Mouse (Mus musculus) forebrain, embryonic 14.5 days (tissue): ENCODE results near the gene Gnpnat1. TPM values are rescaled to one million over a fixed set of nuclear protein-coding genes. Genes with fewer than 3 reads are reported as not detected.
"Not testable (repeated sequence)": the region's sequence is repeated elsewhere in the genome, so short reads cannot be mapped to it uniquely, and the experiment has no call there.

Experiments used
- ATAC-seq: fragments of 200-750 bp; cut with Nextera tagmentation; 2 replicates; pipeline ENCODE4 v1.8.0; 2017; ENCODE audit warnings: mild to moderate bottlenecking, moderate library complexity
- DNase-seq: peaks from one replicate; pipeline ENCODE4 v3.0.0-alpha.2; 2015; ENCODE audit warnings: low spot score
- H3K27ac ChIP-seq: fragments of 300-500 bp; sonication (generic); 2 replicates; pipeline ENCODE4 v1.5.1; 2014; ENCODE audit warnings: low read depth, mild to moderate bottlenecking, control low read depth, low read length, moderate library complexity
- H3K27me3 ChIP-seq: fragments of 300-500 bp; sonication (generic); replicated peaks from 2 replicates; pipeline ENCODE4 v1.6.1; 2014; ENCODE audit warnings: low read length, control low read depth, mixed read lengths; ENCODE audit not compliant: control insufficient read depth, insufficient read depth
- H3K36me3 ChIP-seq: fragments of 300-500 bp; sonication (generic); 2 replicates; pipeline ENCODE4 v1.6.1; 2014; ENCODE audit warnings: low read length, control low read depth; ENCODE audit not compliant: control insufficient read depth, insufficient read depth
- H3K4me1 ChIP-seq: fragments of 300-500 bp; sonication (generic); 2 replicates; pipeline ENCODE4 v1.6.1; 2014; ENCODE audit warnings: antibody characterized with exemption, low read length, control low read depth; ENCODE audit not compliant: control insufficient read depth, insufficient read depth
- H3K4me2 ChIP-seq: fragments of 300-500 bp; sonication (generic); 2 replicates; pipeline ENCODE4 v1.6.1; 2014; ENCODE audit warnings: mild to moderate bottlenecking, control low read depth, low read length
- H3K4me3 ChIP-seq: fragments of 300-500 bp; sonication (generic); 2 replicates; pipeline ENCODE4 v1.5.1; 2014; ENCODE audit warnings: low read depth, low read length, control low read depth
- H3K9ac ChIP-seq: fragments of 300-500 bp; sonication (generic); 2 replicates; pipeline ENCODE4 v1.6.1; 2014; ENCODE audit warnings: mild to moderate bottlenecking, low read length, control low read depth, moderate library complexity
- H3K9me3 ChIP-seq: fragments of 300-500 bp; sonication (generic); replicated peaks from 2 replicates; pipeline ENCODE4 v1.6.1; 2016; ENCODE audit warnings: low read length, control low read depth, mixed read lengths; ENCODE audit not compliant: control insufficient read depth
- WGBS: fragments of 180-500 bp; shearing (Covaris S2); extraction: QIAGEN DNeasy Blood & Tissue Kit; methylation state at CpG from one replicate; pipeline ENCODE4 v1.1.7; 2014; 5-methylcytosine and 5-hydroxymethylcytosine counted together
- polyA plus RNA-seq: library from polyadenylated mRNA; unstranded; fragments of >200 nt; fragmentation: Nextera tagmentation; extraction: Ambion mirVana; gene quantifications from 2 replicates; pipeline ENCODE4 v1.2.1, GENCODE M21; 2014

Gene Gnpnat1
- 26.4 and 29.5 TPM in 2 replicates for polyA plus RNA-seq

DNA sequence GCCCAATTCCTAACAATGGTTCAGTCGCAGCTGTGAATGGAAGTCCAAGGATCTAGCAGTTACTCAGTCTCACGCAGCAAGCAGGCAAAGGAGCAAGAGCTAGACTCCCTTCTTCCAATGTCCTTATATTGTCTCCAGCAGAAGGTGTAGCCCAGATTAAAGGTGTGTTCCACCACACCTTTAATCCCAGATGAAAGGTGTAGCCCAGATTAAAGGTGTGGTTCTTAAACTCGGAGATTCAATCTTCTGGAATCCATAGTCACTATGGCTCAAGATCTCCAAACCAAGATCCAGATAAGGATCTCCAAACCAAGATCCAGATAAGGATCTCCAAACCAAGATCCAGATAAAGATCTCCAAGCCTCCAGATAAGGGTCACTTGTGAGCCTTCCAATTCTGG is at the start of gene Gnpnat1:
TSS of gene Gnpnat1 (minus strand) at position 101 of the 400 bp plus-strand sequence.
- H3K36me3 ChIP-seq, H3K9ac ChIP-seq, H3K4me3 ChIP-seq, H3K9me3 ChIP-seq, ATAC-seq, H3K4me2 ChIP-seq, H3K27me3 ChIP-seq, H3K27ac ChIP-seq, DNase-seq, H3K4me1 ChIP-seq: not testable (repeated sequence)
- WGBS, result 84% methylated on average over 1 of the region's 3 CpGs

DNA sequence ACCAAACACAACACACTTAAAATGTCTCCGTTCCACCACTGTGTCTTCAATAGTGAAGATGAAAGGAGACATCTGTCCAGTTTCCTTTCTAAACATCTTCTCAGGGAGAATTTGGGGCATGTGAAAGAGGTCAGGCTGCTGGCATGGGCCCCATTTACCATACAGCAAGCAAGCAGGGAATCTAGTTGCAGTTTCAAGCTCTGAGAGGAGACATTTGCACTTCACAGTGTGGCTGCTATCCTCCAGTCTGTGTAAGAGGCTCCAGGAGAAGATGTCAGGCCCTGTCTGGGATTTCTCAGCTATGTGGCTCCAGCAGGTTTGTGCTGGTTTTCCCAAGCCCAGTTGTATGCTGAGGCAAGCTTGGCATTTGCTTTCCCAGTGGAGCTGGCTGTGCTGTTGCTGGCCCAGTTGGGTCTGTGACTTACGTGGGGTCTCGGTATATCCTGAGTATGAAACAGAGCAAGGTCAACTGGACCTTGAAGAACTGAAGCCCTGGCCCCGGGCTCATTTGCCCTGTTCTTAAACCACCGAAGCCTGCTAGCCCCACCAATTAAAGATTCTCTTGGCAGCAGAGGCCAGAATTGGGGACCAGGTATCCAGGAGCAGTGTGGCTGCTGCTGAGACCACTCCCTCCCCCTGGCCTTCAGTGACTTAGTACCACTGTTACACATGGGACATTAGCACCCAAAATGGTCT is 49.0 kb upstream of the Gnpnat1 start:
- H3K4me2 ChIP-seq, result no peak overlapping the region
- no peak overlapping the region for H3K27ac ChIP-seq
- no peaks in the 10 kb centered on the region for H3K9me3 ChIP-seq
- no peak overlapping the region for H3K9ac ChIP-seq
- 0 out of 2 replicates have a peak, but pooled peaks cover 3% of the 10 kb centered on the region for H3K4me1 ChIP-seq
- peaks cover 5% of the 10 kb centered on the region; the same call in 1 of the 2 replicates for H3K36me3 ChIP-seq
- no peaks in the 10 kb centered on the region for H3K27me3 ChIP-seq
- no peak overlapping the region for H3K4me3 ChIP-seq
- no peak for DNase-seq
- no peak for ATAC-seq
- WGBS, result 70% methylated on average over 5 of the region's 5 CpGs

DNA sequence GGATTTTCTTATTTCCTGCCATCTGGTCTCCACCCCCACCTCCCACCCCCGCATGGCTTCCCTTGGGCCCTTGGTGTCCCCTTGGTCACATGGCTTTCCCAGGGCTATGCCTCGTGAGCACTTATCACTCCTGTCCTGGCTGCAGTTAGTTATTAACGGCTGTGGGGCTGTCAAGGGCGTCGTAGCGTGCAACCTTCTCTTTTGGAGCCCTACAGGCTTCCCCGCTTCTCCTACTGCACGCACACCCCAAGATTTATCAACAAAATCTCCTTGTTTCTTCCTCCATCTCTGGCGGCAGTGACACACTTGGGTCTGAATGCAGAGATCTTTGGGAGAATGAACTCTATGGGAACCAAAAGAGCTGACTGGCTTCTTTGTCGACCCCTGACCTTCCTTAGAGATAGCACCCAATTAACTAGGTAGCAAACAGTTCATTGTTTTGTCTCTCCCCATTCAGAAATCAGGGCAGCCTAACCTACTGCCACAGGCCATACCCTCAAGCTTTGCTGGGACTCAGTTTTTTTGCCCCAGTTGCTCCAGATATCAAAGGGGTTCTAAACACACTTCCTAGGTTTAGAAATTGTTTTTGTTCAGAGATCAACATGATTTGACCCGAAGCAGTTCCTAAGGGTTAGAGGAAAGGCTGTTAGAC is 48.3 kb upstream of the Gnpnat1 start:
- Histone ChIP-seq H3K36me3 (no peaks in the 10 kb centered on the region), H3K4me2 (no peak overlapping the region), H3K4me3 (no peak overlapping the region), H3K9me3 (no peaks in the 10 kb centered on the region), H3K4me1 (0 out of 2 replicates have a peak, but pooled peaks cover 3% of the 10 kb centered on the region), H3K27ac (no peak overlapping the region), H3K9ac (no peak overlapping the region), H3K27me3 (no peaks in the 10 kb centered on the region)
- WGBS, result 36% methylated on average over 11 of the region's 11 CpGs
- ATAC-seq, result no peak
- no peak for DNase-seq

DNA sequence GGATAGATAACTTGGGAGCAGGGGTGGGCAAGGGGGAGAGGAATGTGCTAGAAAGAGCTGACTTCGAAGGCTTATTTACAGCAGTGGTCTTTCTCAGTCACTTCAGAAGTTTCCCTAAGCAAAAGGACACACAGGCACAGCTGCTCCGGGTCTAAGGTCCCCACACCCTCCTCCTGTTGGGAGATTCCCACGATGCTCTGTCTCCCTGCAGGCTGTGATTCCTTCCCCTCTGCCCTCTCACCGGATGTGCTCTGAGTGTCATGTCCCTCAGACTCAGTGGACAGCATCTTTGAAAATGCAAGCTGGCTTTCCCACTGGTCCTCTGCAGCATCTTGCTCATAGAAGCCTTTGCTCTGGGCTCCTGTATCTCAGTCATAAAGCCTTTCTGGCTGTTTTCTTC is 47.4 kb upstream of the Gnpnat1 start:
- no peaks in the 10 kb centered on the region for H3K9me3 ChIP-seq
- H3K4me1 ChIP-seq, result 0 out of 2 replicates have a peak, but pooled peaks cover 3% of the 10 kb centered on the region
- no peak overlapping the region for H3K4me2 ChIP-seq
- WGBS, result 68% methylated on average over 4 of the region's 4 CpGs
- no peak overlapping the region for H3K4me3 ChIP-seq
- no peak for DNase-seq
- ATAC-seq, result no peak
- H3K36me3 ChIP-seq, result no peaks in the 10 kb centered on the region
- no peak overlapping the region for H3K9ac ChIP-seq
- no peak overlapping the region for H3K27ac ChIP-seq
- H3K27me3 ChIP-seq, result no peaks in the 10 kb centered on the region

DNA sequence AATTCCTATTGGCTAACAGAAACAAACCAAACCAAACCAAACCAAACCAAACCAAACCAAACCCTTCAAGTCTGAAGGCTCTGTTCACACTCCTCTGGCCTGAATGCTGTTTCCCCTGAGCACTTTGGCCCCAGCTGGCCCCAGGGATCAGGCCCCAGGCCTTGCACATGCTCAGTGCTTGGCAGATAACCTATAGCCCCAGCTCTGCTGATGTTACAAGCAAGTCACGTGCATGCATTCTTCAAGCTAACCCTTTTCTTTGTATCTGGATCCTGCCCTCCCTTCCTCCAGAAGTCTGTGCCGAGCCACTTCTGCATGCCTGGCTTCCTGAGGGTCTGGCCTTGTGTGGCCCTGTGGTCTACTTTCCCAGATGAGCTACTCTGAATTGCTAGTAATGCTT is 46.4 kb upstream of the Gnpnat1 start:
- 21% methylated on average over 2 of the region's 2 CpGs for WGBS
- H3K9me3 ChIP-seq, result no peaks in the 10 kb centered on the region
- H3K27ac ChIP-seq, result no peak overlapping the region
- no peaks in the 10 kb centered on the region for H3K36me3 ChIP-seq
- H3K4me1 ChIP-seq, result 0 out of 2 replicates have a peak, but pooled peaks cover 3% of the 10 kb centered on the region
- no peak overlapping the region for H3K9ac ChIP-seq
- DNase-seq (no peak), ATAC-seq (no peak)
- no peak overlapping the region for H3K4me3 ChIP-seq
- H3K4me2 ChIP-seq, result no peak overlapping the region
- no peaks in the 10 kb centered on the region for H3K27me3 ChIP-seq

DNA sequence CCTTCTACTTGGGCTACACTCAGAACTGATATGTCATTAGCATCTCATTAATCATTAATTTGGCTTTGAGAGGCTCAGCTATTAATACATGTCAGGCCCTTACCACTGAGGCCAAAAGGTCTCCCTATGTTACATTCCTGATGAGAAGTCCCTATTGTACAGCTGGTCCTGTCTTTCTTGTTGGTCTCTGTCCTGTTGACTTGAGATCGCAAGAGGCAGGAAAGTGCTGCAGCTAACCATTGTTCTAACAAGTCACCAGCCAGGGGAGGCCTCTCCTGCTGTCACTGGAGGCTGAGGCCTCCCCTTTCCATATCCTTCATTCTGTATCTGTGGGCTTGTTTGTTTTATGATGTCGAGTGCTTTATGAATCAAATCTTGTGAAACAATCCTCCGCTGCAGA is 42.1 kb upstream of the Gnpnat1 start:
- no peaks in the 10 kb centered on the region for H3K4me1 ChIP-seq
- 87% methylated on average over 3 of the region's 3 CpGs for WGBS
- no peaks in the 10 kb centered on the region for H3K9me3 ChIP-seq
- ATAC-seq (no peak), DNase-seq (no peak)
- no peaks in the 10 kb centered on the region for H3K36me3 ChIP-seq
- H3K27me3 ChIP-seq, result no peaks in the 10 kb centered on the region
- no peak overlapping the region for H3K4me3 ChIP-seq
- H3K4me2 ChIP-seq, result no peak overlapping the region
- H3K27ac ChIP-seq, result no peak overlapping the region
- H3K9ac ChIP-seq, result no peak overlapping the region

DNA sequence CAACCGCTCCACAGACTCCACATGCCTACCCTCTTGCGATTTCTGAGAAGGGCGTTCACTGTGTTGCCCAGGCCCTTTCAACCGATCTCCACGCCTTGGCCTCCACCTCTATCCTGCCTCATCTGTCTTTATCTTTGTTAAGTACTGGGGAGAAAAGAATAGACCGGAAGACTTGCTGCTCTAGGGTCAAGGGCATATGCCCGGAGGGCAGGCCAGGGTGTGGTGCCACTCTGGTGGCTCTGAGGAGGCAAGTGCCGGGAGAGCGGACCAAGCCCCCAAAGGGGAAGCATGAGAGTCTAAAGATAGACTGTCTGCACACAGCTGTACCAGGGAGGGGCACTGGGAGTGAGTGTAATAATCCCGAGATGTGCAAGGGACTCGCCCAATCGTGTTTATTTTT is 40.7 kb upstream of the Gnpnat1 start:
- ATAC-seq, result no peak
- H3K4me1 ChIP-seq, result no peaks in the 10 kb centered on the region
- no peak overlapping the region for H3K4me2 ChIP-seq
- no peaks in the 10 kb centered on the region for H3K27me3 ChIP-seq
- no peaks in the 10 kb centered on the region for H3K9me3 ChIP-seq
- 76% methylated on average over 12 of the region's 12 CpGs for WGBS
- no peak overlapping the region for H3K4me3 ChIP-seq
- no peaks in the 10 kb centered on the region for H3K36me3 ChIP-seq
- no peak overlapping the region for H3K9ac ChIP-seq
- no peak overlapping the region for H3K27ac ChIP-seq
- DNase-seq, result no peak

DNA sequence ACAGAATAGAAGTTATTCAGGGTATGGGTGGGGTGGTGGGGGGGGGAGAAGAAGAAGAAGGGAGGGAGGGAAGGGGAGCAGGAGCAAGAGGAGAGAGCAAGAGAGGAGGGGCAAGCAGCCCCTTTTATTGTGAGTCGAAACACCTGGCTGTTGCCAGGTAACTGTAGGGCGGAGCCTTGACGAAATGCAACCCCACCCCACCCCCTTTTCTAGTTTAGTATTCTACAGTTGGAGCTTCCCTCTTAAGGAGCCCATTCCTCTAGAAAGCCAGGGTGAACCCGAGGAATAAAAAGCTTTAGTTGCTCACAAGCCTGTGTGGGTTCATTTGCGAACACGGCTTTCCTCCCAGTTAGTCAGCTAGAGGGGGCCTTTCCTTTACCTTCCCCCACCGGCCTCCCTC is 40.2 kb upstream of the Gnpnat1 start:
- Histone ChIP-seq H3K9ac (no peak overlapping the region), H3K36me3 (no peaks in the 10 kb centered on the region), H3K4me1 (no peaks in the 10 kb centered on the region), H3K9me3 (no peaks in the 10 kb centered on the region), H3K27ac (no peak overlapping the region), H3K4me3 (no peak overlapping the region), H3K27me3 (no peaks in the 10 kb centered on the region), H3K4me2 (no peak overlapping the region)
- DNase-seq (no peak), ATAC-seq (no peak)
- WGBS, result 53% methylated on average over 7 of the region's 7 CpGs
